Mouse (Mus musculus) gastrocnemius, adult 2 months (tissue): ENCODE results near the gene Stx4a. TPM values are rescaled to one million over a fixed set of nuclear protein-coding genes. Genes with fewer than 3 reads are reported as not detected.
"Not testable (repeated sequence)": the region's sequence is repeated elsewhere in the genome, so short reads cannot be mapped to it uniquely, and the experiment has no call there.

ENCODE experiments used
- DNase-seq: peaks from one replicate; pipeline ENCODE4 v3.0.0; 2022
- H3K27ac ChIP-seq: fragments of 200-600 bp; 2 replicates; pipeline ENCODE4 v1.8.1; 2022; ENCODE audit warnings: mild to moderate bottlenecking
- H3K4me3 ChIP-seq: fragments of 200-600 bp; 2 replicates; pipeline ENCODE4 v1.8.1; 2022; ENCODE audit warnings: mild to moderate bottlenecking, moderate library complexity
- CTCF ChIP-seq: fragments of 200-600 bp; IDR thresholded peaks from 2 replicates; pipeline ENCODE4 v1.8.1; 2022; ENCODE audit warnings: antibody characterized with exemption, mild to moderate bottlenecking, moderate library complexity
- intact Hi-C: fragments of 180-260 bp; cut with DNase I; formaldehyde crosslinking; loops from one replicate; pipeline ENCODE4 v1.15.1; 2025
- total RNA-seq, 2 experiments: library from RNA; stranded (reverse); gene quantifications; 2 replicates each; pipeline ENCODE4 v1.2.3; 2021

Stx4a gene
- total RNA-seq, 2 experiments from 2014 or later: 55.4 to 59.0 TPM

- Histone ChIP-seq H3K27ac (no peak overlapping the region), H3K4me3 (no peak overlapping the region)
- no peak for DNase-seq
- no peak for TF ChIP-seq CTCF
- intact Hi-C loops: loop anchor here (5.0 kb wide), 1 partner anchor 33 kb away; the partner anchor contains the start of gene Kat8
Observed at GRCm38 (mm10) chr7:127879301-127879700, 55.2 kb downstream of the Stx4a start.

DNA sequence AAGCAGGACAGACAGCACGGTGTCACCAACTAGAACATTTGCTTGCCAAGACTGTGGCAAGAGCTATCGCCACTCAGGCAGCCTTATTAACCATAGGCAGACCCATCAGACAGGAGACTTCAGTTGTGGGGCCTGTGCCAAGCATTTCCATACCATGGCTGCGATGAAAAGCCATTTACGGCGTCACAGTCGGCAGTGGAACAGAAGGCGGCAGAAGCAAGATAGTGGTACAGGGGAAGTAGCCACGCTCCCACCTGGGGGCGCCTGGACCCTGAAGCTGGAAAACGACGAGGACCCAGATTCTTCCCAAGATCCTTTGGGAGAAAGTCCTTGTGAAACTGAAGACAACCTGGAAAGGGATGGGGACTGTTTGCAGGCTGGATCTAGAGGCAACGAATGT, 56.3 kb downstream of the Stx4a start:
- DNase-seq: no peak
- intact Hi-C loops: no loop called here
- Histone ChIP-seq H3K4me3 (no peak overlapping the region), H3K27ac (no peak overlapping the region)
- no peak for TF ChIP-seq CTCF

DNA sequence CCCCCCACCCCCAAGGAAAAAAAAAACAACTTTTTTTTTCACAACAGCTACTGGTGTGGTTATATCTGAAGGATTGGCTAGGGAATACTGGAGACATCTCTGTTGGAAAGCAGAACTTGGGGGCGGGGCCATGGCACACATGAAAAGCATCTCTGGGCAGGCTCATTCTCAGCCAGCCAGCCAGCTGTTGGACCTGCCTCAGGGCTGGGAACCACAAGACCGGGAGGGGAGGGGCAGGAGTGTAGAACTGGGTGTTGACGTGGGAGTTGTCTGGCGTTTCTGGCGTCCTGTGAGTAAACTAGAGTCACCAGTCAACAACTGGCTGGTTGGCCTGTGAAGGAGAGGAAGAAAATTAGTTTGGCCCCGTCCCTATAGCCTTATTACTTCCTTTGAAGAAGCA, 61.9 kb downstream of the Stx4a start:
- intact Hi-C loops: no loop called here
- TF ChIP-seq CTCF: no peak

DNA sequence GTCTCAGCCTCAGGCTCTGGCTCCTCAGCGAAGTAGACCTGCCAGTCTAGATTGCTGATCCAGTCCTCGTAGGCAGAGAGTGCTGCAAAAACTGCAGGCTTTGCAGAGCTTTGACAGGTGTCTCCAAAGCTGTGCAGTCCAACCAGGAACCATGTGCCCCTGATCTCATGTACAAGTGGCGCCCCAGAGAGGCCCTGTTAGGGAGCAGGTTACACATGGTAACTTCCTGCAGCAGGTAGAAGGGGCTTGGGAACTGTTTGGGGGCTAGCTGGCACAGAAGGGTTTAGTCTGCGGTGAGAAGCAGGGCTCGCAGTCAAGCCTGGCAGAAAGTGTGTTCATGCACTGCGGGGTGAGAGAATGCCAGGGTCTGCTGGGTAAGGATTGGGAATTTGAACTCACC, 62.5 kb downstream of the Stx4a start:
- TF ChIP-seq CTCF: no peak
- 0 out of 2 replicates have a peak overlapping the region, but pooled peaks have one; percentile 5 for H3K4me3 ChIP-seq
- no peak for DNase-seq
- intact Hi-C loops: no loop called here
- peak overlapping the region; percentile 81 for H3K27ac ChIP-seq

More for the DNA sequence above, 61.9 kb downstream of the Stx4a start:
- Histone ChIP-seq H3K27ac (peak overlapping the region; percentile 81), H3K4me3 (no peak overlapping the region)
- DNase-seq: peak; percentile 87

DNA sequence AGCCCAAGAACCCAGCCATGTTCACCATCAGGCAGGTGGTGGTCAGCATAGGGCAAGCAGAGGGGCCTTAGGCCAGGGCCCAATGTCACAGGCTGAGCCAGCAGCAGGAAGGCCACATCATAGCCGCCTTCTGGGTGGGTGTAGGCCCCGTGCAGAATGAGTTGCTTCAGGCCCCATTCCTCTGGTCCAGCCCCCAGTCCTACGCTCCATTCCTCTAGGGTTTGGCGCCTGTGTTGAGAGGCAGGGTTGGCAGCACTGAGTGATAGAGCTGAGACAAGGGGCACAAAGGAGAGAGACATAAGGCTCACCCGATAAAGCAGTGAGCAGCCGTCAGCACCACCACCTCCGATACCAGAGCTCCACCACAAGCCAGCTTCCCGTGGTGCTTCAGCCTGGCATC, 63.1 kb downstream of the Stx4a start:
- Histone ChIP-seq H3K27ac (peak overlapping the region; percentile 81), H3K4me3 (no peak overlapping the region)
- TF ChIP-seq CTCF: no peak
- intact Hi-C loops: no loop called here
- DNase-seq: no peak

DNA sequence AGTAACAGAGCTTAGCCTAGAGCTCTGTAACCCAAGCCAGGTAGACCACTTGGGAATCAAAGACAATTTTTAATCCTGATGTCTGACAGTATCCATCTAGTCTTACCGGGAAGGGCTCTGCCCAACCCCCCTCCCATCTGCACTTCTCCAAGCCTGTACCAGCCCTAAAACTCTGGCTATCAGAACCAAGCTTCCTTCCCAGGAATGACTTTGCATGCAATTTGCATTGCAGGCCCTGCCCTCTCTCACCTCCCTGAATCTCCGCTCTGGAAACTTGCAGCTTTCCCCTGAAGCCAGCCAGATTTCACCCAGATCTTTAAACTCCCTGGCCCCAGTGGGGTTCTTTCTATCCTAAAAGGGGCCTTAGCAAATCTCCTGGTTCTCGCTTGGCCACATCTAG, 63.7 kb downstream of the Stx4a start:
- Histone ChIP-seq H3K27ac (no peak overlapping the region), H3K4me3 (no peak overlapping the region)
- DNase-seq: no peak
- no peak for TF ChIP-seq CTCF
- intact Hi-C loops: no loop called here

DNA sequence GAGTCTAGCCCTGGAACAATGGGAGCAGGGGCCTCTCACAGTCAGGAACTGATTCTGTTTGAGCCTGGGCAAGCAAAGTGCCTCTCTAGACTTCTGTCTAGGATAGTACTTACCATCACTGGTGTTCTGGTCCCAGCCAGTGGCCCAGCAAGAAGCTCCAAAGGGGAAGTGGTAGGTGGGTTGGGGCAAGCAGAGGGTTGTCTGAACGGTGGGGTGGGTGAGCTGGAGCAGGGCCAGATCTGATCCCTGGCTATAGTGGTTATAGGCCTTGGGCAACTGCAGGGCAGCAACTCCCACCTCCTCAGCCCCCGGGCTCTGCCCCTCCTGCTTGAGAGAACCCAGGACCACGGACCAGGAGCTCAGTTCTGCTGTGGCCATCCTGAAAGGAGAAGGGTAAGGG, 64.7 kb downstream of the Stx4a start:
- no peak for DNase-seq
- intact Hi-C loops: no loop called here
- no peak overlapping the region for H3K4me3 ChIP-seq
- TF ChIP-seq CTCF: no peak
- H3K27ac ChIP-seq: no peak overlapping the region

DNA sequence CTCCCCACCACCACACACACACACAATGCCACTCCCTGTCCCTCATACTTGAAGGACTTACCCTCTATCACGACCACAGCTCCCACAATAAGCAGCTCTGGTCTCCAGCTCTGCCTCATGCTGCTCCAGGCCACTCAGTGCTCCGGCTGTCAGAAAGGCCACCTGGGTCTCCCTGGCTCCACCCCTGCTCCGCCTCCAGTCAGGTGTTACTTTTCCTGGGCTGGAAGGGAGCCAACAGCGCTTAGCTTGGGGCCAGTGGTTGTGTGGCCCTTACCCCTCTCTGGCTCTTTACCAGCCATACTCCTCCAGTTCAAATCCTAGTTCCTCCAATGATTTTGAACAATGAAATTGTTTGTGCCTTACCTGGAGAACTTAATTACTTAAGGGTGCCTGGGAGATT, 66.7 kb downstream of the Stx4a start, which contains the start of gene Prss53:
Gene Prss53, minus strand, starts transcription at position 173 of the 400 bp plus-strand sequence.
- Histone ChIP-seq H3K4me3 (no peak within 1 kb of the TSS), H3K27ac (no peak within 1 kb of the TSS)
- intact Hi-C loops: no loop called here
- TF ChIP-seq CTCF: no peak
- no peak for DNase-seq

DNA sequence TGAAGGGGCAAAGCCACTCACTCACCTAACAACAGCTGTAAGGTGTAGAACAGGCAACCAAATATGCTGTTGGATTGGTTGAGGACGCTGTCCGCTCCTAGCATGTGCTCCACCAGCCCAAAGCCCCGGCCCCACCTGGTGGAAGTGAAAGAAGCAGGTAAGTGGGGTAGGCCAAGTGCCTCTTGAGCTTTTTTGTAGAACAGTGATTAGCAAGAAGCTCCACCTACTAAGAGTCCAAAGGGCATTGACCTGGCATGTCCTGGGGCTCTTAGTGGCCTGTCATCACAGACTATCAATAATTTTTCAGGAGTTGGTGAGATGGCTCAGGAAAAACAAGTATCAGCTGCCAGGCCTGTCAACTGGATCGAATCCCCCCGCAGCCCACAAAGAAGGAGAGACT, 70.4 kb downstream of the Stx4a start:
- TF ChIP-seq CTCF: no peak
- Histone ChIP-seq H3K4me3 (peak overlapping the region; percentile 90), H3K27ac (peak overlapping the region; percentile 93)
- intact Hi-C loops: no loop called here
- DNase-seq: no peak

DNA sequence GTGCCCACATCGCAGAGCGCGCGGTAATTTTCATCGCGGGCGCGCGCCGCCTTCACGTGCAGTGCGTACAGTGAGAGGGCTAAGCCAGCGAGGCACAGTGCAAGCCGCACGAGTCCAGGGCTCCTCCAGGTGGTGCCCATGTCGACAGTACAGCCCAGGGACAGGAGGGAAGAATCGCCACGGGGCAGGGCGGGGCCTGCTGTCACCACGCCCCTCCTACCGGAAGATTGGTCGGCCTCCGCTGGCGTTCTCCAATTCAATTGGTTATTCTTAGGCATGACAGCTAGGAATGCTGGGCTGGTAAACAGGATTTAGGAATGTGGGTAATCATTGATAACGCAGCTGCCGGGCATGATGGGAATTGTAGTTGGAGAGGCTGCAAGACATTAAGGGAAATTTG, 71.3 kb downstream of the Stx4a start, which contains the start of the genes Gm21974 and Vkorc1:
Gene Gm21974, minus strand, starts transcription at position 13 of the 400 bp plus-strand sequence.
Gene Vkorc1, minus strand, starts transcription at position 176 of the 400 bp plus-strand sequence.
- peak; percentile 97 for DNase-seq
- peak; percentile 45 for TF ChIP-seq CTCF
- Histone ChIP-seq H3K4me3 (peak within 1 kb of the TSS; percentile 90), H3K27ac (peak within 1 kb of the TSS; percentile 93)
- intact Hi-C loops: loop anchor here (5.0 kb wide), 1 partner anchor 42 kb away; no protein-coding TSS in a partner anchor

GRCm38 (mm10) chr7:127895891-127896290, 71.8 kb downstream of the Stx4a start:
- not testable (repeated sequence) for DNase-seq
- peak overlapping the region; percentile 90 for H3K4me3 ChIP-seq
- intact Hi-C loops: loop anchor here (5.0 kb wide), 1 partner anchor 41 kb away; no protein-coding TSS in a partner anchor
- H3K27ac ChIP-seq: peak overlapping the region; percentile 93

DNA sequence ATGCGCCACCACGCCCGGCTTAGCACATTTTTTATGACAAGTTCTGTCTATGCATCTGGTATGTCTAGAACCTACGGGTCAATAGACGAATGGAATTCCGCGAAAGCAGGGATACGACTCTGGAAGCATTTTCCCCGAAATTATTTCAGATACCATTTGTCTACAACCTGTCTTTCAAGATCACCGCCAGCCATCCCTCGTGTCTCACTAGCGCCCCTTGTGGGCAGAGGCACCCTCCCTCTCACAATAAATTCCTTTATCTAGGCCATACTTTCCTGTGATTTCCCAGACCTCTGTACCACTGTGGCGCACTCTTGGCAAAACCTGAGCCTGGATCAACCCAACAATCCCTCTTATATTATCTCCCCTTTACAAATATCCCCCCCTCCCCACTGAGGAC, 72.3 kb downstream of the Stx4a start:
- intact Hi-C loops: loop anchor here (5.0 kb wide), 1 partner anchor 41 kb away; no protein-coding TSS in a partner anchor
- Histone ChIP-seq H3K27ac (peak overlapping the region; percentile 93), H3K4me3 (no peak overlapping the region)
- peak; percentile 76 for DNase-seq
- peak; percentile 76 for TF ChIP-seq CTCF

DNA sequence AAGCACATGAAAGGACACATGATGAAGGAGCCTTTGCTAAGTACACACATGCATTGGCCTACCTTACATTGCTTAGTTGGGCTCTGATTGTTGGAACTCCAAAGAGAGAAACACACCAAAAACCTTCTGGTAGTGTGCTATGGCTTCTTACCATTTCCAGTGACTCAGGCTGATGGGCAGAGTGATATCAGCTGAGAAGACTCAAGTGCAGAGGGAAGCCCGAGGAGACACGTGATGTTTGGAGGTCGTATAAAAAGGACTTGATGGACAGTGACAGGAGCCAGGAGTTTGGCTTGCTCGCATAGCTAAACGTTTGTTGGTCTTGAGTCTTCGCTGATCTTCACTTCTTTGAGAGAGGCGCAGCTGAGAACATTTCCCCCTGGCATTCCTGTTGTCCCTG, 73.4 kb downstream of the Stx4a start:
- H3K4me3 ChIP-seq: no peak overlapping the region
- DNase-seq: no peak
- no peak overlapping the region for H3K27ac ChIP-seq
- TF ChIP-seq CTCF: no peak
- intact Hi-C loops: loop anchor here (5.0 kb wide), 1 partner anchor 40 kb away; no protein-coding TSS in a partner anchor
